Mouse (Mus musculus) cerebellum, adult 9-11 months (tissue): ENCODE results near the gene Sept9.
A peak's percentile ranks its signal among the peaks of the same experiment; 100 is the strongest.

Experiments
- DNase-seq: peaks from one replicate; pipeline ENCODE4 v3.0.0; 2022

Sept9 gene

DNA sequence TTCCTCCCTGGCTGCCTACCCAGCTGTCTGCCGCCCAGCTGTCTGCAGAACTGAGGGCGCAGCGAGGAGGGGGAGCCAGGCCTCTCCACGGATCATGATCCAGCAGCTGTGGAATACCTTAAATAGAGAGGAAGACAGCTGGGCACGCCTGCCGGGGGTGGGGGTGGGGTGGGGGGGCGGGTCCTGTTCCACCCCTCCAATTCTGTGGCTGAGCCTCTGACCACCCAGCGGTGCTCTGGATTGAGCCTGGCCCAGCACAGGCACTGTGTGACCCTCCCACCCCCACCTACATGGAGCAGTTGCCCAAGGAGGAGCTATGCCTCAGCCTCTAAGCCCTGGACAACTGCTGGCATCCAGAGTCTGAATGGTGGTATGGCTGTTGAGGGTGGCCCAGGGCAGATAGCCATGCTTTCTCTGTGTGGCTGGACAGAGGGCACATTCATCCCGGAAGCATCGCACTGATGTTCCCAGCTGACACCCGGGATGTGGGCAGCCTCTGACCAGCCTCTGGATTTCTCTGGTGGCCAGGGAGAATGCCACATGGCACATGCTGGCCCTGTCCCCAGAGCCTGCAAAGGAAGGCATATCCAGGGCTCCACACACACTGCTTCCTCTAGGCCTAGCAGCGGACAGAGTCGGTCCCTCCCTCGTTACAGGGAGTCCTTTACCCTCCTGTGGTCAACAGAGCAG lies 97.2 kb downstream of the Sept9 start:
- no peak for DNase-seq

DNA sequence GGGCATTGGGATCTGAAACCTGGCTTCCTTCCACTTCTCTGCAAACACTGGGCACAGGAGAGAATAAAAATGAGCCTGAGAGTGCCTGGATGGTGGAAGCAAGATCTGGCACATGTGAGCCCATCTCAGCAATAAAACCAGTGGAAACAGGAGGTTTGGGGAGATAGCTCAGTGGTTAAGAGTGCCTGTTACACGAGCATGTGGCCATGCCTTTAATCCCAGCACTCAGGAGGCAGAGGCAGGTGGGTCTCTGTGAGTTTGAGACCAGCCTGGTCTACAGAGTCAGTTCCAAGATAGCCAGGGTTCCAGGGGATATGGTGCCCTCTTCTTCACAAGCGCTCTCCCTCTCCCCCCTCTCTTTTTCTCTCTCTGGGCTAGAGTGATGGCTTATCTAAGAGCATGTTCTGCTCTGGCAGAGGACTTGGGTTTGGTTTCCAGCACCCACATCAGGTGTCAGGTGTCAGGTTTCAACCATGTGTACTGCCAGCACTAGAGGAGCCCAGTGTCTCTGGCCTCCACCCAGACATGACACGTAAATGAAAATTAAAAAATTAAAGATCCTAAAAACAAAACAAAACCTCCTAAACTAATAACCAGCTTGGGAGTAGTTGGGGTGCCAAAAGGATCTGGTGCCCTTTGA lies 97.8 kb downstream of the Sept9 start:
- DNase-seq, result no peak

DNA sequence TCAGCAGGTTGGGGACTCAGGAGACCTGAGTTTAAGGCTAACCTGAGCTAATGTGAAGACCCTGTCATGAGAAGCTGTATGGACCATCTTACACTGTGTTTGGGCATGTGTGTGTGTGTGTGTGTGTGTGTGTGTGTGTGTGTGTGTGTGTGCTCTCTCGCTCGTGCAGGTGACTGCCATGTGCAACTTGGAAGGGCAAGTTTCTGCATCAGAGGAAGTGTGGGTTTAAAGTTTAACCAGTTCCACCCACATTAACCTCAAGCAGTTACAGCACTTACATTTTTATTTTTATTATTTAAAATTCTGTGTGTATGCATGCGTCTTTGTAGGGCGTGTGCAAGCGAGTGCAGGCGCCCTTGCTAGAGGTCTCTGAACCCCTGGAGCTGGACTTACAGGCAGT lies 100.3 kb downstream of the Sept9 start:
- DNase-seq, result no peak

DNA sequence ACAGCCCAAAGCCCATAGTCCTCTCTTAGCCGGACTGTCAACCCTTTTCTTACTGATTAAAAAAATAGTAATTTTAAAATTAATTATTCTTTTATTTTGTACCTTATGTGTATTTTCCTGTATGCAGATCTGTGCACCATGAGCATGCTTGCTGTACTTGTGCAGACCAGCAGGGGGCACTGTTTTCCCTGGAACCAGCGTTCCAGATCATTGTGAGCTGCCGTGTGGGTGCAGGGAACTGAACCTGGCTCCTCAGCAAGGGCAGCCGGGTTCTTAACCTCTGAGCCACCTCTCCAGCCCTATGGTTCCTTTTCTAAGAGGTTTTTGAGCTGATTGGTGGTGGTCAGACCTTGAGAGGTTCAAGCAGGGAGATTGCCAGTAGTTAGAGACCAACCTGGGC lies 101.3 kb downstream of the Sept9 start:
- DNase-seq, result no peak

DNA sequence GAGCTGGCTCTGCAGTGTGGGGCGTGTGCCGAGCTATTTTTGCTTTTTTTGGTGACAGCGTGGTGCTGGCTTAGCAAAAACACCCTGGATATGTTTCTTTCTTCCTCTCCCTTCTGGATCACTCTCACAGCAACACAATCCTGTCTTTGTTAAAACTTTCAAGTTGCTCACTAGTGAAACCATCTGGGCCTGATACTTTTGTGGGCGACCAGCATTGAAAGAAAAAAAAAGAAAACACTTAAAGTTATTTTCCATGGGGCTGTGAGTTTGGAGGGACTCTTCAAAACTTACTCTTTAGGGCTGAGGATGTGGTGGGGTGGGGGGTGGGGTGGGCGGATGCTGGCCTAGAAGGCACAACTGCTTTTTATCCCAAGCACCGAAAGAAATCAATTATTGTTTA lies 102.3 kb downstream of the Sept9 start:
- DNase-seq, result no peak

DNA sequence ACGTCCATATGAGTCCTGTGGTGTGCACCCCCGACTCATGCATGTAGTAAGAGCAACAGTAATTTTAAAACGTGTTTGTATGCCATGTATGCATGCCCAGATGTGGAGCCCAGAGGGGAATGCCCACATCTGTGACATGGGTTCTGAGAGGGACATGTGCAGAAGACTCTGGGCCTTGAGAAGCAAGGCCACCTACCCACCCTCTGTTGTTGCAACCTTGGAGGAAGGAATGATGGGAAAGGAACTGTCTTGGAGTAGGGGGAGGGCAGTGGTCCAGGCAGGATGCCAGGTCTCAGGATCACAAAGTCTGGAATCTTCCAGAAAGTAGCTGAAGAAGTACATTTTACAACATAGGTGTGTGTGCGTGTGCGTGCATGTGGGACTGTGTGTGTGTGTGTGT lies 102.9 kb downstream of the Sept9 start:
- DNase-seq, result no peak

DNA sequence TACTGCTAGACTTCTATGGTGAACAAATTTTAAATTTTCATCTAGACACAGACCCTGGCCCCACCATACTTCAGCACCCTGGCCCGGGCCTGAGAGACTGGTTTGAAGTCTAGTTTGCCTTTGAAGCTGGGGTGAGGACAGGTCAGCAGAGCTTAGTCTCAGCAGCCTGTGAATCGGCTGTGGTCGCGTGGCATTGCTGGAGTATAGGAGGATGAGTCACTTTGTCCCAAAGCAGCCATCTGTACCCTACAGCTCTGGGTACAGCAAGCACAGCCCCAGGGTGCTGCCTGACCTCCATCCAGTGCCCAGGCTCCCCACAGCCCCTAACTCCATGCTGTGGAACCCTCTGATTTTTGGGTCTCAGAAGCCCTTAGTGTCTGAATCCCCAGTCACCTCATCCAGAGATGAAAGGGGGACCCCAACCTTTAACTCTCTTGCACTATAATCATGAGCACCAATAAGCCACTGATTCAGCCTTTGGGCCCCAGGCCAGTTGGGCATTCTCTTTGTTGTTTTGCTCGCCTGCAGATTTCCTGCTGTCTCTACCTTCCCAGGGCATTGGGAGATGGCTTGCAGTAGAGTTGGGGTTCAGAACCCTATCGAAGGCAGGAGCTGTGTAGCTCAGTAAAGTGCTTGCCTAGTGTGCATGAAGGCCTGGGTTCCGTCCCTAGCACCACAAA lies 106.2 kb downstream of the Sept9 start:
- DNase-seq, result no peak

DNA sequence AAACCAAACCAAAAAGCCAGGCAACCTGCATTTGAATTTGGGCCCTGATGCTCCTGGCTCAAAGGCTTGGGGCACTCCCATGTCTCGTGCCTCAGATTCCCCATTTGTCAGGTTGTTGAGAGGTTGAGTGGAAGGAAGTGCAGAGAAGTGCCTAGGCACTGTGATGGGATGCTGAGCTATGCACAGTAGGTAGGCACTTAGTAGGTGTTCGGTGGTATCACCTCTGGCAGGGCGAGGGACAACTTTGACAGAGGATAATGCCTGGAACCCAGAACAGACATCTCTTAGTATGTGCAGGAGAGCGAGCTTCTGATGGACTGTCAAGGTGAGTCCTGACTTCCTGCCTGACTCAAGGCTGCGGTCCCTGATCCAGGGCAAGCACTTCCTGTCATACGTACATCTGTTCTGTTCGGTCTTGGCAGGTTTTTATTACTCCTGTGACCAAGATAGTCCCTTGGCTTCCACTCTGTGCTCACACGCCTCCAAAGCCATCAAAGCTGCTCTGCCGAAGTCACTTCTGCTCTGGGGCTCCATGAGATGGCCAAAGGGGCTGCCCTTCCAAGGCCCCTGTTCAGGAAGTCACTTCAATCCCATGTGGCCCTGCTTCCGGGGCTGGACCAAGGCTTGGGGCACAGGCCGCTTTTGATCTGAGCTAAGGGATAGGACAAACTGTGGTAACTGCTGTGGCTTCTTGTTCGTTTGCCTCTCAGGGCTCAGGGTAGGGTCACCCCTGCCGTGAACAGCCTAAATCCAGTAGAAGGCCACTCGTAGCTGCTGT lies 107.0 kb downstream of the Sept9 start:
- DNase-seq, result no peak

DNA sequence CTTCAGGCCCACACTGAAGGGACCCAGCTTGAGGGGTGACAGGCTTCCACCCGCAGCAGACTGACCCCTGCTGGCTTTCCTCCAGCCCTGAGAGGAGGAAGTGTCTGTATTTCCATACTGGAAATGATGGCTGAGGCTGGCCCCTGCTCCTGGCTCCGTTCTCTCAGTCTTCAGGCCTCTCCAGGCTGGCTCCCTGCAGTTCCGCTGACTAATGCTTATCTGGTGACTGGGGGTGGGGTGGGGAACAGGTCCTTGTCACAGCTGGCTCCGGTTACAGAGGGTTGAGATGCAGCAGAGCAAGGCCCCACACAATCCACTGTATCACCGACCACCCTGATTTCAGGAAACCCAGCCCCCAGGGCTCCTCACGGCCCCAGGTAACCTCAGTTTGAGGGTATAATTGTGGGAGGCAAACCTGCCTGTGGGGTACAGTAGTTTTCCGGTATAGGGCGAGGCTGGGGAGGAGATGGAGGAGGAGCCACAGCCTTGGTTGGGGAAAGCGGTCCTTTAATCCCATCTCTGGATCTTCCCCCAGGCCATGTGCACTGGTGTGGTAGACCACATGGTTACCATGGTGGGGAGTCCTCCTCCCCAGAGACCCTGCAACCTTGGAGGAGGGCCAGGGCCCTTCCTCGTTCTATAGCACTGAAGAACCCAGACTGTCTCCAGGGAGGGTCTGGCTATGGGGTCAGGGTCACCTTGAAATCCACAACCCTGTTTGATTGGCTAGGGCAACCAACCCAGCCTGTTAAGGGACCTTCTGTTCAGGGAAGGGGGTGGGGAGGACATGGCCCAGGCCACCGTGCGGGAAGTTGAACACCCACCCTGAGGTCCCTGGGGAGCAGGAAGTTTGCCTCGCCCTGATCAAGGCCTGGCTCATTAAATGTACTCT lies 108.7 kb downstream of the Sept9 start:
- DNase-seq, result no peak

DNA sequence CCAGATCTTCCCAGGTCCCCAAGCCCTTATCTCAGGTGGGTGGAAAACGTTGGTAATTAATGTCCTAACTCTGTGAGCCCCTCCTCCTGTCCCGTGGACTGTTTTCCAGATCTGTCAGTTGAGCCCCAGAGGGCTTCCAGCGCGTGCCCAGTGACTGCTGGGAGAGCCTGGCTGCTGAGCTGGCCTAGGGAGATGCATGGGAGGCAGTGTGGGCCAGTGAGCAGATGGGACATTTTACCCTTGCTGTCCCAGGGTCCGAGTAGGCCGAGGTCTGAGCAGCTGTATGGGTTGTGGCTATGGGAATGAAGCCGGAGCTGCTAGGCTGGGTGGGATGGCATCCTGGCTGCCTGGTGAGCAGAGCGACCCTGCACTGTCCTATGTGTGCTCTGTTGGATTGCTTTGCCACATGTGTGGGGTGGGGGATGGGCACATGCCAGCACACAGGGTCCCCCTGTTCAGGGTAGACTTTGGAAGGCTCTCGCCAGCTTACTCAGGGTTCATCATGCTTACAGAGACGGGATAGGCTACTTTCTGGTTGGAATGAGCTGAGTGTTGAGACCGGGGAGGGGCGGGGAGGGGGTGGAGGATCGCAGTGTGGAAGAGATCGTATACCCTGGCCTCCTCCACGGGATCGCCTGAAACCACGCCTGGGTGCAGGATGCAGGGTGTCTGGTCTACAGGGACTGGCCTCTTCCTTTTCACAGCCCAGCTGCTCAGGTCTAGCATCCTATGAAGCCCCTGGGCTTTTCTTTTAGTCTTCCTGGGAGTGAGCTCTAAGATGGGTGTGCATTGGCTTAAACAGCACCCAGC lies 109.9 kb downstream of the Sept9 start:
- DNase-seq, result no peak

DNA sequence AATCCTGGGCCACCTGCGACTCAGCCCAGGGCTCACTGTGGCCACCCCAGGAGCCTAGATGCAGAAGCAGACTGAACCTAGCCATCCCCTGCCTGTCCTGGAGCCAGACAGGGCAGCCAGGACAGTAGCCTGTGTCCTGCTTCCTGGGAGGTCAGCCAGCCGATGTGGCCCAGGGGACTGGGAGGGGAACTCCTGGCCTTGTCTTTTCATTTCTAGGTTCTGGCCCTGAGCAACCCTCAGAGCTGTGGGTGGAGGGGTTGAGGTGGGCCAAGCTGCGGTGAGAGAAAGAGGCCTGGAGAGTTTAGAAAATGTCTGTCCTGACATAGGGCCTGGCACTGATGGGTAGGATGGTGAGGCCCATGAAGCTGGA lies 110.4 kb downstream of the Sept9 start:
- DNase-seq, result no peak

DNA sequence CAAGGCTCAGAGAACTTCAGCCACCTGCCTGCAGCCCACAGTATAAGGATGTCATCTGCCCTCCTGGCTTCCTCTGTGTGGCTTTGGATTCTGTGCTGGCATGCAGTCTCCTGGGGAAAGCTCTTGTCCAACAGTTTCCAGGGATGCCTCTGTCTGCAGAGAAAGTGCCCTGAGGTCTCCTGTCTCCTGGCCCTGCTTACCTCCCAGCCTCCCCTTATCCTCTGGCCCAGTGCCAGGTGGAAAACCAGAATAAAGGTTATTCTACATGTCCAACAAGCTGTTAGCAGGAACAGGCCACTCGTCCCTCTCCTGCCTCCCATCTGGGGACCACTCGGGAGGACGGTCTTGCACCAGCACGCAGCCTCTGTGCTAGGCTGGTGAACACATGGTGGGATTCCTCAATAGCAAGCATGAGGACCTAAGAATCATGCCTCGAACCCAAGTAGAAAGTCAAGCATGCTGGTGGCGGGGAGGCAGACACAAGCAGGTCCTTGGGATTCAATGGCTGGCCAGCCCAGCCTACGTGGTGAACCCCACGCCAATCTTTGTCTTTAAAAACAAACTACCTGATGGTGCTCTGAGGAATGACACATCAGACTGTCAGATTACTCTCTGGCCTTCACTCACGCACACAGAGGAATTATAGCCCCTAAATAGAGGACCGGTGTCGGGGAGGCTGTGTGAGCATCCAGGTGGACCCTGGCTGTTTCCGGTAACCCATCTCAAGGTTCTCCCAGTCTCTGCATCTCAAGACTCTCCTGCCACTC lies 111.1 kb downstream of the Sept9 start:
- no peak for DNase-seq

DNA sequence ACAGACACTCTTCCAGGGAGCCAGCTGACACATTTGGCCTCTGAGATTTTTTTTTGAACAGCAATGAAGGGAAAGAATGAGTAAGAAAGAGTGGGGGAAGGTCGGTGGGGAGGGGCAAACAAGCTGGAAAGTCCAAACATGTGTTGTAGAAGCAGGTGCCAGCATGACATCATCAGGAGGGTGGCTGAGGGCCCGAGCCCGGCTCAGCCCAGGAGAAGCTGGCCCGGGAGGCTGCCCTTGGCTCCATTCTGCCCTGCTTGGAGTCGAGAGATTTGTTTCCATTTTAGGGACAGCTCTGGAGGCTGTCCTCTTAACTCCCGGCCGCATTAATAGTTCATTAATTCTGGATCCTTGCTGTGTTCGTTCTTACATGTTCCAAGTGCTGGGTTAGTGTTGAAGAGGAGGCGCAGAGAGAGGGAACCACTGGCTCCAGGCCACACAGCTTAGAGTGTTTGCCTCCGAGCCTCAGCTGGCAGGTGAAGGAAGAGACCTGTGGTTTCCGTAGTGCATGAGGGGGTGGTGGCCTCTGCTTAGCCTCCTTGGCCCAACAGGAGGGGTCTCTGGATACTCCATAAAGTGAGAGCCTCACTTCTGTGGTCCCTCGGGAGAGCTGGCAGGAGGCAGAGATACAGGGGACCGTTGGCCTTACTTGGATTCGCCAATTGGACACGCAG lies 111.8 kb downstream of the Sept9 start:
- DNase-seq, result peak; percentile 49

DNA sequence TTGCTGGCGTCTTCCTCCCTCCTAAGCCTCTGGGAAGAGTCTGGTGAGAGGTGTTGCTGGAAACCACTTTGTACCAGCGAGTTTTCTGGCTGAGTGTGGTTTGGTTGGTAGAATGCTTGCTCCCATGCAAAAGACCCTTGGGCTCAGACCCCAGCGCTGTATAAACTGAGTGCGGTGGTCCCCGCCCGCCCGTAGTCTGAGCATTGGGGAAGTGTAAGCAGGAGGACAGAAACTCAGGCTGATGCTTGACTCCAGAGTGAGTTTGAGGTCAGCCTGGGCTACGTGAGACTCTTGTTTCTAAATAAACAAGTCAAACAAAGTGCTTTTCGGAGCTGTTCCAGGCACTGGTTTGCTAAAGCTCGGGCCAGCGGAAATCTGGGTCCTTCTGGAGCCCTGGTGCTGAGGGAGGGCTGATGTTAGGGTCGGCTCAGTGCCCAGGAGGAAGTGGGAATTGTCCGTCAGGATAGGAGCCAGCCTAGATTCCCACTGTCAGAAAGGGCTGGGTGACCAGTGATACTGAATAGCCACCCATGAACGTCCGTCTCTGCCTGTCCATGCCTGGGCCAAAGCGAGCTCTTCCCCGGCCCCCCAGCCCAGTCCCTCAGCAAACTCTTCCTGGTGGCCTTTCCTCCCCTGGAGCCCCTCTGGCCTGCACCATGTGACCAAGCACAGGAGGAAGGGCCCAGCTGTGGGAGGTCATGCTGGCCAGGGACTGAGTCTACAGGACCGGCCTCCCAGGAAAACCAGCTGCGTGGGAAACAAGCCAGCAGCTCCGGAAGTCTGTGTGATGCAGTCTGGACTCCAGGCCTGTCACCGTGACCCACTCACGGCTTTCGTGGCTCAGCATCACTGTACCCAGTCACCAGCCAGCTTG lies 112.8 kb downstream of the Sept9 start:
- DNase-seq, result no peak

DNA sequence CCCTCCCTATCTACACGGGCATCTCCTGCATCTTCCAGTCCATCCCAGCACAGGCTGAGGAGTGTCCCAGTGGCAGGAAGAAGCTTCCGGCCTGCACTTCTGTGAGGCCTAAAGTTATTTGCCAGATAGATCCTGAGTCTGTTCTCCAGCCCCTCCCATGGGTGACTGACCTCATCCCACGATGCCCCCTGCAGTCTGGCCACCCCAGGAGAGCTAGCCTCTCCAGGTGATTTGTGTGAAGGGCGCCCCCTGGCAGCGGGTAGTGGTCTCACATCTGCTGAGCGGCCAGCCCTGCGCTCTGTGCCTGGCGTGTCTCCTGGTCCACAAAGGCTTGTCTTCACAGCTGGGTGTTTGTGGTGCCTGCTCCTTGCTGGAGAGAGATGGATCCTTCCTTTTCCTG lies 113.5 kb downstream of the Sept9 start:
- DNase-seq, result no peak

DNA sequence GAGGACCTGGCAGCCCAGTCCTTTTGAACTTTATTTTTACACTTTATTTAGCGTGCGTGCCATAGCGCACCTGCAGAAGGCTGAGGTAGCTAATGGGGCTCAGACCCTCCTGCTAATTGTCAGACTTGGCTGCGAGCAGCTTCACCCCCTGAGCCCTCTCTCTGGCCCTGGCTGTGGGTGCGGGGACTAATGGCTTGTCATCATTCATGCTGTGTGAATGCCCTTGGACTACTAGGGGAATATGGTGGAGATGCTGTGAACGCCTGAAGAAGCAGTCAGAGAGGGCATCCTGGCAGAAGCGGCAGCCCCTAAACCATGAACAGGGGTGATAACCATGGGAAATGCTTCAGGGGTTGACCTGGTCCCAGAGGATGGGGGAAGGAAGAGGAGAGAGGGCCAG lies 114.0 kb downstream of the Sept9 start:
- no peak for DNase-seq

DNA sequence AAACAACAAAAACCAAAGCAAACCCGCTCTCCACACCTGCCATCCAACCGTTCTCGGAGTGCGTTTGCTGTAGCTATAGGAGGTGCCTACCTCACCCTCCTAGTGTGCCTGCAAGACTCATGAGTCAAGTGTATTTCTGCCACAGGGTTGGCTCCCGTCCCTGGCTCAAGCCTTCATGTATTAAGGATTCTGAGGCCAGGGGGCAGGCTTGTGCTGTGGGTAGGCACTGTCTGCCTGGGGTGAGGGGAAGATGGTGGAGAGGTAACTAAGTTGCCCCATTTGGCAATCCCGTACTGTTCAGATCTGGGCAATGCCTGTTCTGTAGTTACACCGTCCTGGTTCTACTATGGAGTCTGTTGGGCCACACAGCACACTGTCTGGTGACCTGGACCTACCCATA lies 114.6 kb downstream of the Sept9 start:
- DNase-seq, result no peak

DNA sequence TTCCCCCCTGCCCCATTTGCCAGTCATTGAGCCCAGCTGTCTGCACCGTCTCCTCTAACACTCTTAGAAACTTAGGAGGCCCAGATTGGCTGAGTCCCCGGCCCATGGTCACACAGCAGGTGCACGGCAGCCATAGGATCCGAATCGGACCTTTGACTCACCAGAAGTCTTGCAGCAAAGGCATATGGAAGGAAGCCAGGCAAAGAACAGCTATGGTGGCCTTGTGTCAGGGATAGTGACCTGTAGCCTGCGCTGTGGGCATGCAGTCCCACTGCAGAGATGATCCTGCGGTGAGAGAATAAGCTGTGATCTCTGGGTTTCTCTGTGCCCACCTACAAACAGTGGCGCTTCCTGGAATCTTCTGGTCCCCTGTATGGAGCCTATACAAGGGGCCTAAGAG lies 115.1 kb downstream of the Sept9 start:
- no peak for DNase-seq

DNA sequence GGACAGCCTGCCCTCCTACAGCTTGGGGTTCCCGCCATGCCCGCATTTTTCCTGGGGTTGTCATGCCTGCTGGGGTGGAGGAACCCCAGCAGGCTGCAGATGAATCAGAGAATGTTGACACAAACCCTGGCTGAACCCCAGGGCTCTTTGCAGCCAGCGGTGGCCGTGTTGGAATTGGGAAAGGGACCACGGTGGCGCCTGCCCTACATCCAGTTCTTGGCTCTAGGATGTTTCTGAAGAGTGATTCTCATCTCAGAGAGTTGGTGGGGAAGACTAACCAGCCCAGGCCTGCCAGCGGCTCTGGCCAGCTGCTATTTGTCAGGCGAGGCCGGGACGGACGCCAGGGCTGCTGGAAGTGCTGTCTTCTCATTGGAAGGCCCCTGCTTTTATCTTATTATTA lies 115.8 kb downstream of the Sept9 start:
- DNase-seq, result no peak
